Mouse (Mus musculus) cerebellum, postnatal 25 days (tissue): ENCODE results near the gene Sirt2.
A peak's percentile ranks its signal among the peaks of the same experiment; 100 is the strongest.

ENCODE experiments used
- DNase-seq, 2 experiments: peaks; one replicate each; pipeline ENCODE4 v3.0.0; 2021; ENCODE audit warnings: mixed read lengths in 2 of 2

Gene Sirt2

DNA sequence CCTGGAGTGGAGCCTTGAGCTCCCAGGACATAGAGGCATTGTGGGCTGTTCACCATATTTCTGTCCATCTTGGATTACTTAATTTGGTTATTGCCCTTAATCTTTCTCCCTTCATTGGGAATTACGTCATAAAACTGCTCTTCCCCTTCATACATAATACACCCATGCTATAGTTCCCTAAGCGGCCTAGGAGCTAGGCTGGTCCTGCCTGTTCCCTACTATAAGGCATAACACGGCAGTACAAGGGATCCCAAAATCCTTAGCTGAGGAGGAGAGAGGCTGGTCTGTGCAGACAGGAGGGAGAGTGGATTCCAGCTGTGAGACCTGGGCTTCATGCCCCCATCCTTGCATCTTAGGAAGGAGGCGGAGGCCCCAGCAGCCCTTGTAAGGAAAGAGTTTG, 51.4 kb downstream of the Sirt2 start:
- no peak for DNase-seq

GRCm38 (mm10) chr7:28818436-28818835, 51.9 kb downstream of the Sirt2 start:
- peak in 1 of 2 experiments; percentile 34 for DNase-seq

- DNase-seq, result no peak
Measured at GRCm38 (mm10) chr7:28818861-28819452, 52.4 kb downstream of the Sirt2 start.

- DNase-seq, result no peak
Measured at GRCm38 (mm10) chr7:28819571-28819970, 53.0 kb downstream of the Sirt2 start.

DNA sequence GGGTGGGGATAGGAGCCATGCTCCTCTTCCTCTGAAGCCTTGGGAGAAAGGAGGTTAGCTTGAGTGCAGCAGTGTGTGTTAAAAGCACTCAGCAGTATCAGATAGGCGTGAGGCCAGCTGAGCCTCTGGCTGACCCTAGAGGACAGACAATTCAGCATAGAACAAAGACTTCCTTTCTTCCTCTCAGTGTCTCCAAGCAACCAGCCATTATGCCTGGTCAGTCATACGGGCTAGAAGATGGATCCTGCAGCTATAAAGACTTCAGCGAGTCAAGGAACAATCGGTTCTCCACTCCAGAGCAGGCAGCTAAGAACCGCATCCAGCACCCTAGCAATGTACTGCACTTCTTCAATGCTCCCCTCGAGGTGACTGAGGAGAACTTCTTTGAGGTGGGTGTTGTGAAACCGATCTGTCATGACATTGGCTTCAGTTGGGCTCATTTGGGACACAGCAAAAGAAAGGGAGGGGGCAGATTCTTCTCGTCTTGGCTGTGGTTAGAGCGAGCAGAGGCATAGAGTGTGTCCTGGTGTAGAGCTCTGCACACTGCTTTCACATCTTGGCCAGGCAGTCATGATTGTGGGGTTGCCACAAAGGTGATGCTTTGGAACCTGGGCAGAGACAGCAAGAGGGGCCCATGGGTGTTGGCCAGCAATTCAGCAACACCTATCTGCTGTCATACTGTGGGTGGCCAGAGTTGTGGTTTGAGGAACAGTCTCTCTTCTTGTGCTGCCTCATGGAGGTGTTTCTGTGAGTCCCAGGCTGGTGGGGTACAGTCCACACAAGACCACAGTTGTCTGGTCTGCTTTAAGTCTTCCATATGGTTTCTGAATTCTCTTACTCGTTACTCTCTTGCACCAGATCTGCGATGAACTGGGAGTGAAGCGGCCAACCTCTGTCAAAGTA, 54.1 kb downstream of the Sirt2 start:
- peak in 1 of 2 experiments; percentile 24 for DNase-seq

DNA sequence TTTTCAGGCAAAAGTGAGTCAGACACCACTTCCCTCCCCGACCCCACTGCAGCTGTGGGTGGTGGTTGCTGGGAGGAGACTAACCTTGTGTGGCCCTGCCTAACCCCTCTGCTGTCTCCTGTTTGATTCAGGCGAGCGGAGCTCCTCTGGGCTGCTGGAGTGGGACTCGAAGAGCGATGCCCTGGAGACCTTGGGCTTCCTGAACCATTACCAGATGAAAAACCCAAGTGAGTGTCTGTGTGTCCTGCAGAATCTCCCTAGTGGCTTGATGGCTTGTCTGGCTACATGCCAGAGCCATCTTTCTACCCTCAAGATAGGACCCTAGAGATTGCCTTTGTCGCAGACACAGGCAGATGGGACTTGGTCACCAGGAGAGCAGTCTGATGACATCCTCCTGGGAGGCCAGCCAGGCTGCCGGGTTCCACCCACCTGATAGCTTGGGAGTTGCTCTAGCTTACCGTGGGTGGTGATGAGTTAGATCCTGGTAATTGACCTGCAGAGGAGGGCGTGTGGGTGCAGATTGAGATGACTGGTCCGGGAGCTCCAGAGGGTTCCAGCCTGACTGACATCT, 54.8 kb downstream of the Sirt2 start:
- DNase-seq, result peak; percentile 82 to 87

DNA sequence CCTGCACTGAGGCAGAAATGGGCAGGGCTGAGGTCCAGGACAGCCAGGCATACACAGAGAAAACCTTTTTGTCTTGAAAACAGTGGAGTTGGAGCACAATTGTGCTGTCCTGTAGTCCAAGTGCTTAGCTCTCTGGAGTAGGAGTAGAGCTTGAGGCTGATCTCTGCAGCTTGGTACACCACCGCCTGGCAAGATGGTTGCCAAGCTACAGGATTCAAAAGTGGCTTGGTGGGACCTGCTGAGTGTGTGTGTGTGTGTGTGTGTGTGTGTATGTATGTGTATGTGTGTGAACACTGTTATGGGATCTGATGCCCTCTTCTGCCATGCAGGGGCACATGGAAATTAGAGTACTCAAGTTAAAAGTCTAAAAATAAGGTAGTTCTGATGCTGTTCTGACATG, 56.0 kb downstream of the Sirt2 start:
- no peak for DNase-seq

DNA sequence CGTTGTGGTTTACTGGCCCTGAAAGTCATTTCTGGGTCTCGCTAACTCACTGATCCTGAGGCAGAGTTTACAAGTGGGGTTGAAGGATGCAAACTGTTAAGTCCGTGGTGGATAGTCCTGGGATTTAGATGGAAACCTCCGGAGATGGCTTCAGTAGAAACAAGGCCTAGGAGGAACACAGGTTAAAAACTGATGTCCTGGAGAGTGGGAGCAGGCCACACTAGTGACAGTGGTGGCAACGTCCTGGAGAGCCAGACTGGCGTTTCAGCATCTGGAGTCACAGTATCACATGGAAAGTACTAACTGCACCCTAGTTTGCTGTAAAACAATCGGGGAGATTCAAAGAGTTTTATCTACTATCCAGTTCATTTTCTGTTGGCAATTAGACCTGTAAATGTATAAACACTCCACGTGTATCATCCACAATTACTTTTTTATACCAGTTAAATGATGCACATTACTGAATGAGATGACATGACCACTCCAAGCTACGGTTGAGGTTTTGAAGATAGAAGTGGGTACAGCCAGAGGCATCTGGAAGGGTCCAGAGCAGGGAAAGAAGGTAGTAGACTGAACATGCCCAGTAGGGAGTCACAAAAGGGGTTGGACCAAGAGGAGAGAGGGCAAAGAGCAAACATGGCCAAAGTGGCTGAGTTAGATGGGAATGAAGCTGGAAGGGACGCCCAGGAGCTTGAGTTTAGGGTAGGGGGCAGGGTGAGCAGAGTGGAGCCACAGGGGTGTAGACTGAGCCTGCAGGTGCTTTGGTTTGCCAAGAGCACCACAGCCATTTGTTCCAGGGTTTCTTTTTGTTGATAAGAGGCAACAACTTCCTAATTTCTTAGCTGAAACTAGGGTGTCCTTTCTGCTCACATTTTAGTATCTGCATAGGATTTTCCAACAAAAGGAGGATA, 56.7 kb downstream of the Sirt2 start:
- DNase-seq, result no peak

DNA sequence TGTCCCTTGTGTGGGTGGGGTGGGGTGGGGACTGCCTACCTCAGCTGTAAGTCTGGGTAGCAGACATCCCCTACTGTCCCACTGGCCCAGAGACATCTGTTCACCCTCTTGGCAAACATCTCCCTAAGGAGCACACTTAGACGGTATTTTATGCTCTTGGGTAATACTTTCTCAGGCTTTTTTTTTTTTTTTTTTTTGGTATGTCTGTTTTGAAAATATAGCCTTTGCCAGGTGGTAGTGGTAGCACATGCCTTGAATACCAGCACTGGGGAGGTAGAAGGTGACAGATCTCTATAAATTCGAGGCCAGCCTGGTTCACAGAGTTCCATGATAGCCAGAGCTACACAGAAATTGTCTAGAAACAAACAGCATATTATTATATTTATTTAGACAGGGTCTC, 57.4 kb downstream of the Sirt2 start:
- no peak for DNase-seq

GRCm38 (mm10) chr7:28824941-28825685, 58.6 kb downstream of the Sirt2 start, which contains the start of gene Ech1:
TSS of gene Ech1 (plus strand) at chr7:28825217.
- DNase-seq, result peak; percentile 89 to 92

GRCm38 (mm10) chr7:28825686-28826401, 59.3 kb downstream of the Sirt2 start:
- peak in 1 of 2 experiments; percentile 37 for DNase-seq

GRCm38 (mm10) chr7:28826402-28826772, 59.9 kb downstream of the Sirt2 start:
- no peak for DNase-seq

DNA sequence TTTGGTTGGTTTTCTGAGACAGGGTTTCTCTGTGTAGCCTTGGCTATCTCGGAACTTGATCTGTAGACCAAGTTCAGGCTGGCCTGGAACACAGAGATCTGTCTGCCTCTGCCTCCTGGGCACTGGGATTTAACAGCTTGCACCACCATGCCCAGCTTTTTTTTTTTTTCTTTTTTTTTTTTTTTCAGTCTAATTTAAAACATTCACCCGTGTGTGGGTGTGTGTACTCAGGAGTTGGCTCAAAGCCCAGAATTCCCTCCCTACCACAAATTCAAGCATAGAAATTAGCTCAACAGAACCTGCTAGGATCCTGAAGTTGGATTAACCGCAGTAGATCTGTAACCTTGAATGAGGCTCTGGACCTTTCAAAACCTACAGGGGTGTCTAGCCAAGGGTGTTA, 60.8 kb downstream of the Sirt2 start:
- peak in 1 of 2 experiments; percentile 58 for DNase-seq

- DNase-seq, result no peak
Measured at GRCm38 (mm10) chr7:28829821-28830220, 63.3 kb downstream of the Sirt2 start.

DNA sequence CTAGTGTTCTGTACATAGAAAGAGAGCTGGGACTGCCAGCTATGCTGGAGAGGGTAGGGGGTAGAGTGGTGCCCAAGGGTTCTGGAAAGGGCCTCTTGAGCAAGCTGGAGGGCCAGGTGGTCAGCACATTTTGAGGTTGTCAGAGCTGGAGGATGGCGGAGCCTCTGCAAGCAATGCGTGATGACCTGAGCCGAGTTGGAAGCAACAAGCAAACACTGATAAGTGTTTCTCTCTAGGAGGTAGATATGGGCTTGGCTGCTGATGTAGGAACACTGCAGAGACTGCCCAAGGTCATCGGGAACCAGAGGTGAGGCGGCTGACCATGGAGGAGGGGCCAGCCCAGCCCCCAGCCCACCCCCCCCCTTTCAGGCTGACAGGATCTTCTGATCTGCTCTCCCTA, 64.4 kb downstream of the Sirt2 start:
- no peak for DNase-seq

- no peak for DNase-seq
Measured at GRCm38 (mm10) chr7:28831411-28832125, 65.0 kb downstream of the Sirt2 start.

- DNase-seq, result no peak
Measured at GRCm38 (mm10) chr7:28832137-28832536, 65.6 kb downstream of the Sirt2 start.

DNA sequence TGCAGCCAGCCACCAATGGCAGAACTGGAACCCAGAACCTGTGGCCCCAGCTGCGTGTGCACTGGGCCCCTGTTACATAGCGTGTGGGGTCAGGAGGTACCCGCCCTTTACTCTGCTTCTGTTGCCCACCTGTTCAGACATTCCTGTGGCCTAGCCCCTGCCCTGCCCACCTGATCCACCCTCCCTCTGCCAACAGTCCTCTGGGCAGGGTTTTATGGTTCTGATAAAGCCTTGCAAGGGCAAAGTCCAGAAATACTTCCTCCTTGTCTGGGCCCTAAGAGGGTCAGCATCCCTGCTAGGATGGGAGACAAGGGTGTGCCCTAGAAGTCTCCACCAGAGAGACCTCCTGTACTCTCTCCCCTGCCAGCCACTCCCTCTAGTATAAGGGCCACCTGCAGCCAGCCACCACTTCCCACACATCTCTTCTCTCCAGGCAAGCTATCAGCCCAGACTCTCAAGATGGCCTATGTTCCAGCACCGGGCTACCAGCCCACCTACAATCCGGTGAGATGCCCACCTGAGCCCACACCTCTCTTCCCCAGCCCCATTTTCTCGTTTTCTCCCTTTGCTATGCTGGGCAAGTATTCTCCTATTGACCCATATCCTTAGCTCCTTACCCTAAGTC, 67.3 kb downstream of the Sirt2 start, which contains the start of gene Lgals4:
Gene Lgals4 (plus strand): TSS at position 132 of the 625 bp plus-strand sequence.
- no peak for DNase-seq

DNA sequence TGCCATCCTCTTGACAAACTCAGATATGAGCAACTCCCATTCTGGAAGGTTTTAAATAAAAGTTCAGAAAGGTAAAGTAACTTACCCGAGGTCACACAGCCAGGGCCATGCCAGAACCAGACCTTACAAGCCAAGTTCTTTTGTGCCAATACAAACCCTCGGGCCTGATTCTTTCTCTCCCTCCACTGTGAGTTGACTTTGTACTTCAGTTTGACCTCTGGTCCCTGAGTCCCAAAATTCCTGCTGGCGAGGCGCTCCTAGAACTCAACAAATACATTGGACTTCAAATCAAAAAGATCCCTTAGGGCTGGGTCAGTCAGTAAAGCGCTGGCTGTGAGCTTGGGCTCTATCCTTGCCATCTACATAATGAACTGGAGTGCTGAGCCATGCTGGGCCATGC, 70.4 kb downstream of the Sirt2 start:
- DNase-seq, result no peak
